Mouse (Mus musculus): ENCODE data around the gene Hs3st3a1.

The Hs3st3a1 gene

GRCm38 (mm10) chr11:64558282-64558681, 123.2 kb downstream of the Hs3st3a1 start:
- no peak for DNase-seq (ENCODE audit: low read depth, low spot score)

GRCm38 (mm10) chr11:64559388-64559787, 124.3 kb downstream of the Hs3st3a1 start:
- DNase-seq (ENCODE audit: low read depth, low spot score): no peak

- no peak for DNase-seq (ENCODE audit: low read depth, low spot score)
Observed at GRCm38 (mm10) chr11:64560471-64560870, 125.3 kb downstream of the Hs3st3a1 start.

GRCm38 (mm10) chr11:64562771-64563170, 127.6 kb downstream of the Hs3st3a1 start:
- DNase-seq (ENCODE audit: low read depth, low spot score): no peak

Data from brain, embryonic 18.5 days (tissue).